Mouse (Mus musculus) liver, postnatal 0 days (tissue): Measurements from ENCODE around the gene Acvr2b.

Experiments used
- CTCF ChIP-seq: sonication (generic); IDR thresholded peaks from 2 replicates; pipeline ENCODE4 v1.5.1; 2016; ENCODE audit warnings: antibody characterized with exemption, low read depth
- EP300 ChIP-seq: IDR thresholded peaks from 2 replicates; pipeline ENCODE4 v1.6.1; 2016; ENCODE audit warnings: antibody characterized with exemption, low read depth, mild to moderate bottlenecking

DNA sequence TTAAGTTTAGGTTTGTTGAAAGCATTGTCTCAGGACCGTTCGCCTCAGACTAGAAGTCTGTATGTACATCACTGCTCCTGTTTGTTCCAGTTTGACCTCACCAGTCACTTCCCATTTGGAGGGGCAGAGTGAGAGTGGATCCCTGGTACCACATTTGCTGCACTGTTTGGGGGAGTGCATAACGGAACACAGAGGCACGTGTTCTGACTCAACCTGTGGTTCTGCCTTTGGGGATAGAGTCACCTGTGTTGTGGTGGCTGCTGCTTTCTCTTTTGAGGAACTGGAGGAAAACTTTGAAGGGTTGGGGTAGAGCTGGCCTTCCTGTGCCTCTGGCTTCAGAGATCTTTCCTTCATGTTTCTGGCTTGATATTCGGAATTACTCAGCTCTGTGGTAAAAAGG, 2.2 kb downstream of the Acvr2b start:
- TF ChIP-seq CTCF (no peak), EP300 (no peak)
